Mouse (Mus musculus) heart, embryonic 14.5 days (tissue): ENCODE results near the gene Cenpc1. TPM values are rescaled to one million over a fixed set of nuclear protein-coding genes. Genes with fewer than 3 reads are reported as not detected.

Experiments
- ATAC-seq: fragments of 200-750 bp; cut with Nextera tagmentation; 2 replicates; pipeline ENCODE4 v1.8.0; 2017; ENCODE audit warnings: low read depth, moderate TSS enrichment; ENCODE audit not compliant: insufficient number of reproducible peaks, insufficient read depth, low FRiP score
- H3K27ac ChIP-seq, 2 experiments: fragments of 200-500 bp in 1 of 2; fragments of 300-500 bp in 1 of 2; sonication (generic) in 1 of 2; replicated peaks in 1 of 2; 2 replicates each; pipeline ENCODE4 v1.5.1; 2012 to 2014; ENCODE audit warnings: low read depth in 2 of 2, low read length in 2 of 2, control low read depth in 1 of 2, mild to moderate bottlenecking in 1 of 2, mixed read lengths in 1 of 2; ENCODE audit not compliant: control insufficient read depth in 1 of 2, insufficient read depth in 1 of 2
- H3K27me3 ChIP-seq: fragments of 300-500 bp; sonication (generic); 2 replicates; pipeline ENCODE4 v1.6.1; 2014; ENCODE audit warnings: mild to moderate bottlenecking, low read length, control low read depth; ENCODE audit not compliant: control insufficient read depth, insufficient read depth
- H3K36me3 ChIP-seq: fragments of 300-500 bp; sonication (generic); 2 replicates; pipeline ENCODE4 v1.6.1; 2014; ENCODE audit warnings: mild to moderate bottlenecking, control low read depth, low read length, mixed read lengths; ENCODE audit not compliant: control insufficient read depth, insufficient read depth
- H3K4me1 ChIP-seq, 2 experiments: fragments of 200-500 bp in 1 of 2; fragments of 300-500 bp in 1 of 2; sonication (generic) in 1 of 2; 2 replicates each; pipeline ENCODE4 v1.6.1; 2012 to 2014; ENCODE audit warnings: low read length in 2 of 2, control low read depth in 1 of 2, mixed read lengths in 1 of 2; ENCODE audit not compliant: control insufficient read depth in 2 of 2, insufficient read depth in 2 of 2
- H3K4me2 ChIP-seq: fragments of 300-500 bp; sonication (generic); 2 replicates; pipeline ENCODE4 v1.6.1; 2014; ENCODE audit warnings: mild to moderate bottlenecking, low read length
- H3K4me3 ChIP-seq, 2 experiments: fragments of 200-500 bp in 1 of 2; fragments of 300-500 bp in 1 of 2; sonication (generic) in 1 of 2; 2 replicates each; pipeline ENCODE4 v1.5.1; 2012 to 2014; ENCODE audit warnings: low read length in 2 of 2, mild to moderate bottlenecking in 2 of 2, control low read depth in 1 of 2, low read depth in 1 of 2, moderate library complexity in 1 of 2; ENCODE audit not compliant: control insufficient read depth in 1 of 2, insufficient read depth in 1 of 2
- H3K9ac ChIP-seq: fragments of 300-500 bp; sonication (generic); 2 replicates; pipeline ENCODE4 v1.6.1; 2014; ENCODE audit warnings: mild to moderate bottlenecking, low read length
- H3K9me3 ChIP-seq: fragments of 300-500 bp; sonication (generic); 2 replicates; pipeline ENCODE4 v1.6.1; 2016; ENCODE audit warnings: low read length, control low read depth; ENCODE audit not compliant: control insufficient read depth
- WGBS: fragments of 180-500 bp; shearing (Covaris S2); extraction: QIAGEN DNeasy Blood & Tissue Kit; methylation state at CpG from one replicate; pipeline ENCODE4 v1.1.7; 2014; 5-methylcytosine and 5-hydroxymethylcytosine counted together
- polyA plus RNA-seq: library from polyadenylated mRNA; unstranded; fragments of >200 nt; fragmentation: Nextera tagmentation; extraction: Ambion mirVana; gene quantifications from 2 replicates; pipeline ENCODE4 v1.2.1, GENCODE M21; 2014

Gene Cenpc1
- polyA plus RNA-seq, 1 experiment from 2014 or later = 23.5 TPM

GRCm38 (mm10) chr5:85994551-85994950 is 70.8 kb downstream of the Cenpc1 start:
- no peaks in the 10 kb centered on the region for H3K9me3 ChIP-seq

GRCm38 (mm10) chr5:85992805-85993721 is 72.3 kb downstream of the Cenpc1 start:
- Histone ChIP-seq H3K4me2 (no peak overlapping the region), H3K4me3 (no peak overlapping the region), H3K9me3 (no peaks in the 10 kb centered on the region), H3K9ac (no peak overlapping the region), H3K36me3 (no peaks in the 10 kb centered on the region), H3K4me1 (no peaks in the 10 kb centered on the region), H3K27me3 (no peaks in the 10 kb centered on the region; the same call in 1 of the 2 replicates), H3K27ac (no peak overlapping the region)
- WGBS = 77% methylated on average over 4 of the region's 4 CpGs
- no peak; the same call in 1 of the 2 replicates for ATAC-seq

More at GRCm38 (mm10) chr5:85994551-85994950, 70.8 kb downstream of the Cenpc1 start:
- H3K4me2 ChIP-seq = no peak overlapping the region
- H3K36me3 ChIP-seq = no peaks in the 10 kb centered on the region
- ATAC-seq = no peak
- H3K4me3 ChIP-seq = no peak overlapping the region
- WGBS = 48% methylated on average over 1 of the region's 1 CpGs
- H3K27me3 ChIP-seq = no peaks in the 10 kb centered on the region
- no peak overlapping the region for H3K9ac ChIP-seq
- no peaks in the 10 kb centered on the region for H3K4me1 ChIP-seq
- no peak overlapping the region for H3K27ac ChIP-seq

- H3K27me3 ChIP-seq = peaks cover 7% of the 10 kb centered on the region
- WGBS = 34% methylated on average over 1 of the region's 1 CpGs
- no peak for ATAC-seq
- H3K4me1 ChIP-seq = no peaks in the 10 kb centered on the region
- H3K4me3 ChIP-seq = no peak overlapping the region
- H3K4me2 ChIP-seq = no peak overlapping the region
- no peak overlapping the region for H3K27ac ChIP-seq
- no peaks in the 10 kb centered on the region for H3K9me3 ChIP-seq
- no peak overlapping the region for H3K9ac ChIP-seq
- H3K36me3 ChIP-seq = no peaks in the 10 kb centered on the region
These were observed 73.3 kb downstream of the Cenpc1 start for GRCm38 (mm10) chr5:85992055-85992454.

- H3K9ac ChIP-seq = no peak overlapping the region
- no peak overlapping the region for H3K4me2 ChIP-seq
- H3K36me3 ChIP-seq = no peaks in the 10 kb centered on the region
- no peak for ATAC-seq
- H3K4me3 ChIP-seq = no peak overlapping the region
- 79% methylated on average over 2 of the region's 2 CpGs for WGBS
- no peak overlapping the region for H3K27ac ChIP-seq
- peaks cover 18% of the 10 kb centered on the region for H3K27me3 ChIP-seq
- no peaks in the 10 kb centered on the region for H3K9me3 ChIP-seq
- no peaks in the 10 kb centered on the region for H3K4me1 ChIP-seq
These were observed 77.9 kb downstream of the Cenpc1 start for GRCm38 (mm10) chr5:85987516-85987863.

- Histone ChIP-seq H3K9me3 (no peaks in the 10 kb centered on the region), H3K27me3 (peaks cover 18% of the 10 kb centered on the region), H3K4me3 (no peak overlapping the region), H3K4me1 (no peaks in the 10 kb centered on the region), H3K9ac (no peak overlapping the region), H3K4me2 (no peak overlapping the region), H3K27ac (no peak overlapping the region), H3K36me3 (no peaks in the 10 kb centered on the region)
- ATAC-seq = no peak
- 71% methylated on average over 4 of the region's 4 CpGs for WGBS
These were observed 78.5 kb downstream of the Cenpc1 start for GRCm38 (mm10) chr5:85986734-85987515.

- no peak for ATAC-seq
- no peak overlapping the region for H3K4me2 ChIP-seq
- H3K27me3 ChIP-seq = no peaks in the 10 kb centered on the region
- no peak overlapping the region for H3K9ac ChIP-seq
- no peaks in the 10 kb centered on the region for H3K9me3 ChIP-seq
- no peak overlapping the region for H3K4me3 ChIP-seq
- H3K36me3 ChIP-seq = no peaks in the 10 kb centered on the region
- no peak overlapping the region for H3K27ac ChIP-seq
- no peaks in the 10 kb centered on the region for H3K4me1 ChIP-seq
- WGBS = 47% methylated on average over 8 of the region's 8 CpGs
These were observed 87.5 kb downstream of the Cenpc1 start for GRCm38 (mm10) chr5:85977646-85978426.

GRCm38 (mm10) chr5:85962791-85963190 is 102.6 kb downstream of the Cenpc1 start:
- no peak overlapping the region for H3K27ac ChIP-seq
- no peaks in the 10 kb centered on the region for H3K4me1 ChIP-seq
- no peaks in the 10 kb centered on the region for H3K9me3 ChIP-seq
- no peaks in the 10 kb centered on the region for H3K27me3 ChIP-seq
- no peak for ATAC-seq
- no peak overlapping the region for H3K9ac ChIP-seq
- 79% methylated on average over 7 of the region's 7 CpGs for WGBS
- no peaks in the 10 kb centered on the region for H3K36me3 ChIP-seq
- H3K4me3 ChIP-seq = no peak overlapping the region
- no peak overlapping the region for H3K4me2 ChIP-seq
